Mouse (Mus musculus) stomach, embryonic 16.5 days (tissue): Measurements from ENCODE around the gene Gm4301. TPM values are rescaled to one million over a fixed set of nuclear protein-coding genes. Genes with fewer than 3 reads are reported as not detected.

Source experiments
- polyA plus RNA-seq: library from polyadenylated mRNA; unstranded; fragments of >200 nt; fragmentation: Nextera tagmentation; extraction: Ambion mirVana; gene quantifications from 2 replicates; pipeline ENCODE4 v1.2.1, GENCODE M21; 2015

The Gm4301 gene
- polyA plus RNA-seq, 1 experiment from 2014 or later, result not detected

Other genes starting within 250 kb of the Gm4301 start
- not detected in 2 replicates for gene Gm4302, start 5.2 kb downstream of the Gm4301 start, polyA plus RNA-seq
- gene Gm4303, start 10.3 kb downstream of the Gm4301 start, polyA plus RNA-seq, result not detected in 2 replicates
- not detected in 2 replicates for gene Gm4305, start 15.4 kb downstream of the Gm4301 start, polyA plus RNA-seq
- gene Gm4307, start 25.7 kb downstream of the Gm4301 start, polyA plus RNA-seq, result not detected in 2 replicates
- gene Gm4312, start 46.9 kb downstream of the Gm4301 start, polyA plus RNA-seq, result not detected in 2 replicates
- gene Tmtc3, start 151.7 kb downstream of the Gm4301 start, polyA plus RNA-seq, result 22.2 and 23.5 TPM in 2 replicates
- 4.0 and 4.8 TPM in 2 replicates for gene Cep290, start 151.9 kb downstream of the Gm4301 start, polyA plus RNA-seq